Mouse (Mus musculus) Patski (cell line): Measurements from ENCODE around the gene Gfod1. TPM values are rescaled to one million over a fixed set of nuclear protein-coding genes. Genes with fewer than 3 reads are reported as not detected.

Experiments used
- ATAC-seq: fragments of 100-300 bp; one replicate; pipeline ENCODE4 v1.8.0; 2021
- CTCF ChIA-PET: fragments of 350-600 bp; sonication (Branson Sonifier 250); formaldehyde crosslinking; loops from one replicate; lab custom pipeline; 2022; ENCODE audit warnings: inconsistent platforms; lab: Charles Lee
- POLR2A ChIA-PET: fragments of 350-600 bp; sonication (Branson Sonifier 250); formaldehyde crosslinking; loops from one replicate; lab custom pipeline; 2022; ENCODE audit warnings: antibody characterized with exemption, inconsistent platforms; lab: Charles Lee
- DNase-seq: peaks from one replicate; pipeline ENCODE4 v3.0.0-alpha.2; 2011; ENCODE audit warnings: low read depth, low spot score
- H3K27me3 ChIP-seq: fragments of 371-371 bp; one replicate; pipeline ENCODE4 v1.5.1; 2021
- CTCF ChIP-seq: fragments of 100-300 bp; IDR thresholded peaks from one replicate; pipeline ENCODE4 v1.5.1; 2021
- in situ Hi-C: fragments of 300-500 bp; cut with MboI; formaldehyde crosslinking; loops from 3 replicates; pipeline ENCODE4 v1.11.1; 2018; ENCODE audit warnings: low pct_unique_long_range_greater_than_20kb, mixed read lengths
- polyA plus RNA-seq: library from polyadenylated mRNA; unstranded; gene quantifications from one replicate; pipeline ENCODE4 v1.2.3, GENCODE M21; 2021

Gene Gfod1
- polyA plus RNA-seq, 1 experiment from 2014 or later = 1.3 TPM

GRCm38 (mm10) chr13:43248381-43248780 is 55.6 kb downstream of the Gfod1 start:
- ChIA-PET CTCF (interaction anchor here (1.0 kb wide), 1 partner anchor 12 kb away, joined by 3 read pairs; no protein-coding TSS in a partner anchor), POLR2A (no interaction called here)
- no peak for TF ChIP-seq CTCF
- in situ Hi-C loops = no loop called here
- H3K27me3 ChIP-seq = no peaks in the 10 kb centered on the region
- ATAC-seq (no peak), DNase-seq (no peak)

DNA sequence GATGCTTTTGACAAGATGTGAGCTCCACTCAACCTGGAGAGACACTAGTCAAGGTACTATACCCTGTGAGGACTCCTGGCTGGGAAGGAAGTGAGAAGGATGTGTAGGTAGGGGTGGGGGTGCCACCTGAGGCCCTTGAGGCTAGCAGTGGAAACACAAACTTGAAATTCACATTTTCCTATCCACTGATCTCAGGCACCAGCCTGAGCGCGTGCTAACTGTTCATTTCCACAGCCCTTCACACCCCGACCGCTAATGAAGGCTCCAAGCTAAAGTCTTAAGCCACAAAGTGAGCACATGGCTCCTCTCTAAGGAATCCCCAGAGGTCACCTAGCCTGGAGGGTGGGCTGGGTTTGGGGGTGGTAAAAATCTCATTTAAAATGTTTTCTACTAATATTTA is 57.1 kb downstream of the Gfod1 start:
- TF ChIP-seq CTCF = no peak
- POLR2A ChIA-PET = no interaction called here
- CTCF ChIA-PET = no interaction called here
- DNase-seq = no peak
- ATAC-seq = no peak
- no peaks in the 10 kb centered on the region for H3K27me3 ChIP-seq
- in situ Hi-C loops = no loop called here

DNA sequence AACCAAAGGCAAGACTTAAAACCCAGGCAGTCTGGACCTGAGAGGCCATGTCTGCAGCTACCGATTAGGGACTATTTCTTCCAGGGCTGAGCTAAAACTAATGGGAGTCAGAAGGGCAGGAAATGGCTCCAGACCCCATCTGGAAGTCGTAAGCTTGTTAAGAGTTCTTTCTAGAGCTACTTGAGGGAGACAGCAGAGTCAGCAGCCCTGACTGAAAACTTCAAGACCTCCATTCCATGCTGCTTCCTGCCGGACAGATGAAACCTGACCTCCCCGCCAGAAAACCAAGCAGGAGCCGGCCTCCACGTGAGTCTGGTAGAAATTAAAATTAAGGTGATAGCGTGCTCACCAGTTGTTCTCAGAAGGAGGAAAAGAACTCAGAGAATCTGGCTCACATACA is 60.2 kb downstream of the Gfod1 start:
- H3K27me3 ChIP-seq = no peaks in the 10 kb centered on the region
- POLR2A ChIA-PET = no interaction called here
- DNase-seq = no peak
- TF ChIP-seq CTCF = no peak
- CTCF ChIA-PET = interaction anchor here (0.7 to 1.6 kb wide), 3 partner anchors 78 to 121 kb away, joined by 3 to 4 read pairs (median 3); partner anchors contain the start of gene Sirt5
- no peak for ATAC-seq
- in situ Hi-C loops = no loop called here

DNA sequence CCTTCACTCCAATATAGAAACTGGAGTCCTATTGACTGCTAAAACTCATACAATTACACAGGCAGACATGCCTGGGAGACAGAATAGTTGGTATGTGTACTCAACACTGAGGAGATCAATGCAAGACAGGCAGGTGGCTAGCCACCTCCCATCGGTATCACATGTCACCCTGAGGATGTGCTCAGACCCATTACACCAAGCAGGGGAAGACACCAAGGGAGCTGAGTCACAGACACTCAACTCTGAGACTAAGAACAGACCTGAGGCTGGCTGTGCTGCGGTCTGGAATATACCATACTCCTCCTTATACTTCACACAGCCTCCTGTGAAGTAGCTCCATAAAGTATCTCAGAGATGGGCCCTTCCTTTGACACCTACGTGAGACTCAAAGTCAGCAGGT is 60.7 kb downstream of the Gfod1 start:
- POLR2A ChIA-PET = no interaction called here
- no peak for ATAC-seq
- in situ Hi-C loops = no loop called here
- TF ChIP-seq CTCF = no peak
- CTCF ChIA-PET = interaction anchor here (1.6 kb wide), 1 partner anchor 122 kb away, joined by 4 read pairs; the partner anchor contains the start of gene Sirt5
- DNase-seq = no peak
- H3K27me3 ChIP-seq = no peaks in the 10 kb centered on the region

DNA sequence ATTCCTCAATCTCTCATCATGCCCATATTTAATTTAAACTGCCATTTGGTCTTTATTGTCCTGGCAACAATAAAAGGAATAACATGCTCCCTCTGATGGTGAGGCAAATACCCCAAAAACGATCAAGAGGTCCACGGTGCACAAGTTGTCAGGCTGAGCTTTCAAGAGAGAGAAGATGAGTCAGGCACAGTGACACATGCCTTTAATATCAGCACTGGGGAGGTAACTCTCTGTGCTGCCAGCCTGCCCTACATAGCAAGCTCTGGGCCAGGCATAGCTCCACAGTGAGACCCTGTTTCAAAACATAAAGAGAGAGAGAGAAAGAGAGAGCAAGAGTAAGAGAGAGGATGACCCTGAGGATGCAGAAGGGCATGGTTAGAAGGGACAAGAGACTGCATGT is 62.2 kb downstream of the Gfod1 start:
- ChIA-PET POLR2A (interaction anchor here (0.9 kb wide), 1 partner anchor 11 kb away, joined by 3 read pairs; no protein-coding TSS in a partner anchor), CTCF (no interaction called here)
- DNase-seq = no peak
- H3K27me3 ChIP-seq = no peaks in the 10 kb centered on the region
- no peak for TF ChIP-seq CTCF
- in situ Hi-C loops = no loop called here
- no peak for ATAC-seq

- in situ Hi-C loops = no loop called here
- CTCF ChIA-PET = no interaction called here
- no peak for DNase-seq
Observed at GRCm38 (mm10) chr13:43241069-43241468, 62.9 kb downstream of the Gfod1 start.

DNA sequence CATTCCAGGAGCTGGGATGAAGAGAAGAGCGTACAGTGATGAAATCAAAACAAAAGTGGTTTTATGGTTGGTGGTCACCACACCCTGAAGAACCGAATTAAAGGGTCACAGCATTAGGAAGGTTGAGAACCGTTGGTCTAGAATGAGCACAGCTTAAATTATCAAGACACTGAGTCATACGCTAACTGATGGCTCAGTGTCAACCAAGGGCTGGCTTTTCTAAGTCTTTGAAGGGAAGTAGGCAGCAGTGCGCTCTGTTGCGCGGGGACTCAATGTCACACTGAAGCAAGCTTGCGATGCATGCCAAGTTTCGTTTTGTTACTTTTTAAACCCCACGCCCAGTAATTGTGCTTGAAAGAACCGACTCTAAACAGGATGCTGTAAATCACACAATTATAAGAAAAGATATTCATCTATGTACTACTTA is 64.2 kb downstream of the Gfod1 start:
- in situ Hi-C loops = no loop called here
- CTCF ChIA-PET = interaction anchor here (0.8 to 0.9 kb wide), 2 partner anchors 41 to 158 kb away, joined by 3 read pairs; partner anchors contain the start of gene Nol7
- no peaks in the 10 kb centered on the region for H3K27me3 ChIP-seq
- DNase-seq (peak; percentile 68), ATAC-seq (peak; percentile 72)
- POLR2A ChIA-PET = interaction anchor here (0.6 kb wide), 2 partner anchors 9 to 100 kb away, joined by 4 read pairs; no protein-coding TSS in a partner anchor
- TF ChIP-seq CTCF = no peak

More at GRCm38 (mm10) chr13:43241069-43241468, 62.9 kb downstream of the Gfod1 start:
- no peaks in the 10 kb centered on the region for H3K27me3 ChIP-seq
- ATAC-seq = no peak
- POLR2A ChIA-PET = interaction anchor here (0.9 kb wide), 1 partner anchor 11 kb away, joined by 3 read pairs; no protein-coding TSS in a partner anchor
- TF ChIP-seq CTCF = no peak

DNA sequence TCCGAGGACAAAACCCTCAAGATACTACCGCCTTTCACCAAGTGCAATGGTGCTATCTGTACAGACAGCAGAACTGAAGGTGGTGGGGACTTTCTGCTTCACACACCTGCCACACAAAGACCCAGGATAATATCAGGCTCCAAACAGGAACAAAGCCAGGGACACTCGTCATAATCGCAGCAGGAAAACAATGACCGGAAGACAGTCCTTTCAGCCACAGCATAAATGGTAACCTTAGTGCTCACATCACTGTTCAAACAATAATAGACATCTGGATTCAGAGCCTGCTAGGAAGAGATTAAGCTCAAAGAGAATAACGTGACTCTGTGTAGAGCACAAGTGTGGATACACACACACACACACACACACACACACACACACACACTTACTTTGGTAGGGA is 67.3 kb downstream of the Gfod1 start:
- DNase-seq = no peak
- in situ Hi-C loops = no loop called here
- H3K27me3 ChIP-seq = no peaks in the 10 kb centered on the region
- CTCF ChIA-PET = interaction anchor here (1.2 kb wide), 1 partner anchor 12 kb away, joined by 3 read pairs; no protein-coding TSS in a partner anchor
- POLR2A ChIA-PET = interaction anchor here (0.6 kb wide), 1 partner anchor 39 kb away, joined by 4 read pairs; no protein-coding TSS in a partner anchor
- ATAC-seq = no peak
- no peak for TF ChIP-seq CTCF

GRCm38 (mm10) chr13:43235982-43236381 is 68.0 kb downstream of the Gfod1 start:
- ChIA-PET CTCF (interaction anchor here (1.2 kb wide), 1 partner anchor 12 kb away, joined by 3 read pairs; no protein-coding TSS in a partner anchor), POLR2A (no interaction called here)
- no peaks in the 10 kb centered on the region for H3K27me3 ChIP-seq
- DNase-seq (no peak), ATAC-seq (no peak)
- TF ChIP-seq CTCF = no peak
- in situ Hi-C loops = no loop called here

DNA sequence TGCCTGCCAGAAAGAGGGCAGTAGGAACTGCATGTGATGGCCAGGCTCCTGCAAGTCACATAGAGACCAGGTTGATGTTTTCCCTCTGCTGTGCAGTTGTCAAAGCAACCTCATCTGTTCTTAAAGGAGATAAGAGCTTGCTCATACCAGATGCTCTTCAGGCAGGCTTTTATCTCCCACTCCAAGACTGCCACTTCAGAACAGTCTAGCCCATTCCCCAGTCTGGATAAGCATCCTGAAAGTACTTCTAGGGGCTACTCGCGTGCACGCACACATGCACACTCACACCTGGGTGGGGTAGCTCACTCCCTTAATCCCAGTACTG is 68.4 kb downstream of the Gfod1 start:
- H3K27me3 ChIP-seq = no peaks in the 10 kb centered on the region
- POLR2A ChIA-PET = no interaction called here
- DNase-seq = no peak
- in situ Hi-C loops = no loop called here
- no peak for TF ChIP-seq CTCF
- CTCF ChIA-PET = interaction anchor here (1.2 kb wide), 1 partner anchor 13 kb away, joined by 3 read pairs; no protein-coding TSS in a partner anchor
- no peak for ATAC-seq

DNA sequence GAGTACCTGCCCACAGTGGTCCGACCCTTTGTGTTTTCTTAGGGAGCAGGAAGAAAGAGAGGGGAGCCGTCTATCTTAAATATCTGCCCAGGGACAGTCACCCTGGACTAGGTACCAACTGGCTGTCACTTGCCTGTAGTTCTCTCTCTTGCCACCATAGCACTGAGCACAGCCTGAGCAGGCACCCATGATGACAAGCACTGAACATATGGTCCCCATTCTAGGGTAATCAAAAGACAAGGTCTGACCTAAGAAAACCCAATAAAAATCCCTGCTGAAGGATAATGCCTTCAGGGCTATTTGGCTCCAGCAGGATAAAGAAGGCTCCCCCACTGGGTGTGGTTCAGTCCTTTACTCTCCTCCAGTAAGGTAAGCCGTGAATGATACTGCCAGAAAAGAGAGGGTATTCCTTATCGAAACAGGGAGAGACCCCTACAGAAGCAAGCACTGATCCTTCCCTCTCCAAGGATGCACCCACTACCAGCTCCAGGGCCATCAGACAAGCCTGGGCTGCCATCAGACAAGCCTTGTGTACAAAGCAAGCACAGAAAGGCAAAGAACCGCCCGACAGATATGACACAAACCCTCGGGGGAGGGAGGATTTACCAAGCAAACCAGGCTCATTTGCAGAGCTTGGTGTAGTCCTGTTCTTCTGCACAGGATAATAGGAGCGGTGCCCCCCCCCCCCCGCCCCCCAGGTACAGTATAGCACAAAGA is 68.9 kb downstream of the Gfod1 start:
- in situ Hi-C loops = no loop called here
- no peak for ATAC-seq
- no peak for DNase-seq
- H3K27me3 ChIP-seq = no peaks in the 10 kb centered on the region
- ChIA-PET CTCF (no interaction called here), POLR2A (no interaction called here)
- no peak for TF ChIP-seq CTCF
